Mouse (Mus musculus): ENCODE results near the gene Acox3.

- TF ChIP-seq CTCF (IDR thresholded peaks at IDR 0.05; ENCODE audit: extremely low read depth, insufficient read depth, insufficient read length, insufficient replicate concordance) (no peak), POLR2A (IDR thresholded peaks at IDR 0.05; ENCODE audit: low read depth, low read length) (no peak)
These were observed 34.1 kb downstream of the Acox3 start for GRCm38 (mm10) chr5:35616943-35617342.

All from spleen, adult 2 months (tissue).